Mouse (Mus musculus): ENCODE data around the gene Bbs5.

- TF ChIP-seq CTCF (conservative IDR thresholded peaks at IDR 0.05; ENCODE audit: insufficient read depth, insufficient read length, low read depth, low read length) (no peak), POLR2A (IDR thresholded peaks at IDR 0.05; ENCODE audit: low read depth, low read length) (no peak)
Measured at GRCm38 (mm10) chr2:69612237-69612636, 34.7 kb upstream of the Bbs5 start.
